Comparison of ENCODE assay signal across 7 mouse cellular contexts in genomic region chr2:154548688-154549087, GRCm38 (mm10). TPM values are rescaled to one million over a fixed set of nuclear protein-coding genes. Genes with fewer than 3 reads are reported as not detected.
DNase-seq lines count a peak whose midpoint lies in the region; ATAC-seq lines count a peak whose summit lies in the region.

No protein-coding gene starts in this region.

- peaks cover 26% of the 10 kb centered on the region for H3K27me3 ChIP-seq in hindbrain, embryonic 13.5 days
- H3K27me3 ChIP-seq in hindbrain, embryonic 12.5 days, result peaks cover 27% of the 10 kb centered on the region
- H3K27me3 ChIP-seq in neural tube, embryonic 12.5 days (replicated peaks), result peaks cover 13% of the 10 kb centered on the region

- H3K27ac ChIP-seq in hindbrain, embryonic 13.5 days, result no peak overlapping the region
- no peak overlapping the region for H3K27ac ChIP-seq in hindbrain, embryonic 12.5 days
- no peak overlapping the region for H3K27ac ChIP-seq in neural tube, embryonic 12.5 days

- no peak for ATAC-seq in hindbrain, embryonic 13.5 days (ENCODE audit: low FRiP score)
- no peak for ATAC-seq in hindbrain, embryonic 12.5 days (ENCODE audit: low FRiP score)
- ATAC-seq in neural tube, embryonic 12.5 days (ENCODE audit: low FRiP score, low read depth), result peak; percentile 12; the same call in 1 of the 2 replicates

- no peaks in the 10 kb centered on the region for H3K9me3 ChIP-seq in hindbrain, embryonic 13.5 days
- H3K9me3 ChIP-seq in hindbrain, embryonic 12.5 days (replicated peaks), result no peaks in the 10 kb centered on the region
- H3K9me3 ChIP-seq in neural tube, embryonic 12.5 days, result no peaks in the 10 kb centered on the region

- no peaks in the 10 kb centered on the region; the same call in 1 of the 2 replicates for H3K36me3 ChIP-seq in hindbrain, embryonic 13.5 days
- H3K36me3 ChIP-seq in hindbrain, embryonic 12.5 days, result peaks cover 5% of the 10 kb centered on the region; the same call in 1 of the 2 replicates
- 0 out of 2 replicates have a peak, but pooled peaks cover 3% of the 10 kb centered on the region for H3K36me3 ChIP-seq in neural tube, embryonic 12.5 days

- H3K9ac ChIP-seq in hindbrain, embryonic 13.5 days, result no peak overlapping the region
- H3K9ac ChIP-seq in hindbrain, embryonic 12.5 days, result no peak overlapping the region
- no peak overlapping the region for H3K9ac ChIP-seq in neural tube, embryonic 12.5 days

- peak; percentile 40 for DNase-seq in embryo, embryonic 10 days (ENCODE audit: low spot score)
- DNase-seq in heart, postnatal 4 days, result peak; percentile 64
- no peak for DNase-seq in yolk sac, embryonic 10.5 days (ENCODE audit: low spot score)
- no peak for DNase-seq in spleen, adult 12 weeks (ENCODE audit: low spot score)

- no peak overlapping the region for H3K4me3 ChIP-seq in hindbrain, embryonic 13.5 days
- no peak overlapping the region for H3K4me3 ChIP-seq in hindbrain, embryonic 12.5 days
- H3K4me3 ChIP-seq in neural tube, embryonic 12.5 days, result no peak overlapping the region

- peak overlapping the region; percentile 85; the same call in 1 of the 2 replicates for H3K4me2 ChIP-seq in hindbrain, embryonic 13.5 days
- no peak overlapping the region for H3K4me2 ChIP-seq in hindbrain, embryonic 12.5 days (replicated peaks)
- peak overlapping the region; percentile 85; the same call in 1 of the 2 replicates for H3K4me2 ChIP-seq in neural tube, embryonic 12.5 days (replicated peaks)

- peaks cover 35% of the 10 kb centered on the region for H3K4me1 ChIP-seq in hindbrain, embryonic 13.5 days (replicated peaks)
- H3K4me1 ChIP-seq in hindbrain, embryonic 12.5 days, result peaks cover 23% of the 10 kb centered on the region
- peaks cover 22% of the 10 kb centered on the region for H3K4me1 ChIP-seq in neural tube, embryonic 12.5 days

- 45% methylated on average over 3 of the region's 3 CpGs for WGBS in hindbrain, embryonic 13.5 days
- WGBS in hindbrain, embryonic 12.5 days, result 48% methylated on average over 3 of the region's 3 CpGs
- WGBS in neural tube, embryonic 12.5 days, result 31% methylated on average over 3 of the region's 3 CpGs

RNA-seq across cellular contexts. Expression of gene 1700003F12Rik, which starts 1.8 kb away (rescaled TPM):
- polyA plus RNA-seq in hindbrain, embryonic 13.5 days (2015; fragmentation: Nextera tagmentation; extraction: Ambion mirVana), result 1.5 and 1.7 TPM in 2 replicates
- 1.4 and 3.2 TPM in 2 replicates for polyA plus RNA-seq in hindbrain, embryonic 12.5 days (2016; fragmentation: Nextera tagmentation; extraction: Ambion mirVana)
- total RNA-seq in heart, postnatal 4 days (2021), result under 1 TPM in 1 of 2 experiments, not detected in 1; 0.81 TPM
- 2.2 and 3.2 TPM in 2 replicates for polyA plus RNA-seq in neural tube, embryonic 12.5 days (2016; fragmentation: Nextera tagmentation; extraction: Ambion mirVana)

RNA-seq across cellular contexts. Expression of gene Actl10, which starts 2.9 kb away (rescaled TPM):
- polyA plus RNA-seq in hindbrain, embryonic 13.5 days (2015; fragmentation: Nextera tagmentation; extraction: Ambion mirVana), result 0.43 and 0.55 TPM in 2 replicates
- 0.92 and 0.96 TPM in 2 replicates for polyA plus RNA-seq in hindbrain, embryonic 12.5 days (2016; fragmentation: Nextera tagmentation; extraction: Ambion mirVana)
- under 1 TPM in 1 of 2 experiments, not detected in 1; 0.17 TPM for total RNA-seq in heart, postnatal 4 days (2021)
- polyA plus RNA-seq in neural tube, embryonic 12.5 days (2016; fragmentation: Nextera tagmentation; extraction: Ambion mirVana), result 0.47 and 1.0 TPM in 2 replicates

RNA-seq across cellular contexts. Expression of gene Necab3, which starts 10.0 kb away (rescaled TPM):
- polyA plus RNA-seq in hindbrain, embryonic 13.5 days (2015; fragmentation: Nextera tagmentation; extraction: Ambion mirVana), result 14.8 and 15.6 TPM in 2 replicates
- polyA plus RNA-seq in hindbrain, embryonic 12.5 days (2016; fragmentation: Nextera tagmentation; extraction: Ambion mirVana), result 11.6 and 12.3 TPM in 2 replicates
- total RNA-seq in heart, postnatal 4 days (2021), result 1 to 10 TPM in 1 of 2 experiments, under 1 TPM in 1; 0.81 to 1.8 TPM
- polyA plus RNA-seq in neural tube, embryonic 12.5 days (2016; fragmentation: Nextera tagmentation; extraction: Ambion mirVana), result 15.6 and 18.2 TPM in 2 replicates

RNA-seq across cellular contexts. Expression of gene E2f1, which starts 21.0 kb away (rescaled TPM):
- polyA plus RNA-seq in hindbrain, embryonic 13.5 days (2015; fragmentation: Nextera tagmentation; extraction: Ambion mirVana), result 8.9 and 9.1 TPM in 2 replicates
- polyA plus RNA-seq in hindbrain, embryonic 12.5 days (2016; fragmentation: Nextera tagmentation; extraction: Ambion mirVana), result 25.0 and 30.7 TPM in 2 replicates
- 10 to 100 TPM; 32.3 to 35.6 TPM for total RNA-seq in heart, postnatal 4 days (2021)
- 29.9 and 30.8 TPM in 2 replicates for polyA plus RNA-seq in neural tube, embryonic 12.5 days (2016; fragmentation: Nextera tagmentation; extraction: Ambion mirVana)

RNA-seq across cellular contexts. Expression of gene Pxmp4, which starts 54.8 kb away (rescaled TPM):
- polyA plus RNA-seq in hindbrain, embryonic 13.5 days (2015; fragmentation: Nextera tagmentation; extraction: Ambion mirVana), result 14.2 and 16.8 TPM in 2 replicates
- polyA plus RNA-seq in hindbrain, embryonic 12.5 days (2016; fragmentation: Nextera tagmentation; extraction: Ambion mirVana), result 14.1 and 14.3 TPM in 2 replicates
- total RNA-seq in heart, postnatal 4 days (2021), result 10 to 100 TPM; 14.5 to 20.4 TPM
- polyA plus RNA-seq in neural tube, embryonic 12.5 days (2016; fragmentation: Nextera tagmentation; extraction: Ambion mirVana), result 16.5 TPM in 2 replicates

Comparison
In these comparisons a context has a peak if more than half of its experiments do, and no peak if none do; other contexts are left out.
1. DNase-seq: peak in embryo, embryonic 10 days (single experiment) and heart, postnatal 4 days (single experiment); none in yolk sac, embryonic 10.5 days (single experiment) and spleen, adult 12 weeks (single experiment).